Mouse (Mus musculus) megakaryocyte-erythroid progenitor cell, adult 5-6 weeks (primary cell): Measurements from ENCODE around the gene Ppih. TPM values are rescaled to one million over a fixed set of nuclear protein-coding genes. Genes with fewer than 3 reads are reported as not detected.

Experiments used
- total RNA-seq, 2 experiments: library from RNA; stranded (forward) in 1 of 2; stranded (reverse) in 1 of 2; fragments of 200-1000, 215-1000 nt in 1 of 2; fragments of >200 nt in 1 of 2; fragmentation: Nextera tagmentation in 1 of 2; gene quantifications; 2 replicates each; pipeline ENCODE4 v1.2.3; 2014 to 2017

Ppih gene
- total RNA-seq, 2 experiments from 2014 or later = 164 TPM

Other genes with a start within 250 kb of the Ppih start
- gene Slc2a1, start 211.8 kb downstream of the Ppih start, total RNA-seq (2014; fragmentation: Nextera tagmentation) = 0.98 and 2.6 TPM in 2 replicates
- gene Slc2a1, start 211.8 kb downstream of the Ppih start, total RNA-seq (2017) = 2.1 and 5.0 TPM in 2 replicates
- 44.4 and 47.3 TPM in 2 replicates for gene Zfp691, start 146.4 kb downstream of the Ppih start, total RNA-seq (2014; fragmentation: Nextera tagmentation)
- 6.5 and 8.1 TPM in 2 replicates for gene Zfp691, start 146.4 kb downstream of the Ppih start, total RNA-seq (2017)
- gene Ermap, start 130.5 kb downstream of the Ppih start, total RNA-seq (2014; fragmentation: Nextera tagmentation) = 505 and 531 TPM in 2 replicates
- gene Ermap, start 130.5 kb downstream of the Ppih start, total RNA-seq (2017) = 220 and 292 TPM in 2 replicates
- gene Svbp, start 125.2 kb downstream of the Ppih start, total RNA-seq (2014; fragmentation: Nextera tagmentation) = 107 and 124 TPM in 2 replicates
- gene Svbp, start 125.2 kb downstream of the Ppih start, total RNA-seq (2017) = 47.7 and 52.9 TPM in 2 replicates
- not detected in 2 replicates for gene Tmem269, start 102.3 kb downstream of the Ppih start, total RNA-seq (2014; fragmentation: Nextera tagmentation)
- gene Tmem269, start 102.3 kb downstream of the Ppih start, total RNA-seq (2017) = not detected in 2 replicates
- gene AU022252, start 87.8 kb downstream of the Ppih start, total RNA-seq (2014; fragmentation: Nextera tagmentation) = 9.7 and 17.1 TPM in 2 replicates
- 6.2 and 18.2 TPM in 2 replicates for gene AU022252, start 87.8 kb downstream of the Ppih start, total RNA-seq (2017)
- gene P3h1, start 87.6 kb downstream of the Ppih start, total RNA-seq (2014; fragmentation: Nextera tagmentation) = 9.5 and 14.0 TPM in 2 replicates
- gene P3h1, start 87.6 kb downstream of the Ppih start, total RNA-seq (2017) = 11.0 and 12.8 TPM in 2 replicates
- not detected in 2 replicates for gene Cldn19, start 65.1 kb downstream of the Ppih start, total RNA-seq (2014; fragmentation: Nextera tagmentation)
- not detected in 2 replicates for gene Cldn19, start 65.1 kb downstream of the Ppih start, total RNA-seq (2017)
- 1,098 and 1,257 TPM in 2 replicates for gene Ybx1, start 25.9 kb downstream of the Ppih start, total RNA-seq (2014; fragmentation: Nextera tagmentation)
- gene Ybx1, start 25.9 kb downstream of the Ppih start, total RNA-seq (2017) = 1,610 and 1,654 TPM in 2 replicates
- gene Ccdc30, start 95.0 kb upstream of the Ppih start, total RNA-seq (2014; fragmentation: Nextera tagmentation) = 0.27 TPM in 1 of 2 replicates, not detected in the other
- 0.50 and 2.9 TPM in 2 replicates for gene Ccdc30, start 95.0 kb upstream of the Ppih start, total RNA-seq (2017)
- gene Ppcs, start 101.9 kb upstream of the Ppih start, total RNA-seq (2014; fragmentation: Nextera tagmentation) = 6.3 and 13.0 TPM in 2 replicates
- 3.8 and 4.8 TPM in 2 replicates for gene Ppcs, start 101.9 kb upstream of the Ppih start, total RNA-seq (2017)
- gene Zmynd12, start 102.3 kb upstream of the Ppih start, total RNA-seq (2014; fragmentation: Nextera tagmentation) = not detected in 2 replicates
- gene Zmynd12, start 102.3 kb upstream of the Ppih start, total RNA-seq (2017) = not detected in 2 replicates
- not detected in 2 replicates for gene Rimkla, start 172.1 kb upstream of the Ppih start, total RNA-seq (2014; fragmentation: Nextera tagmentation)
- not detected in 2 replicates for gene Rimkla, start 172.1 kb upstream of the Ppih start, total RNA-seq (2017)
- gene Foxj3, start 216.5 kb upstream of the Ppih start, total RNA-seq (2014; fragmentation: Nextera tagmentation) = 31.1 and 58.3 TPM in 2 replicates
- gene Foxj3, start 216.5 kb upstream of the Ppih start, total RNA-seq (2017) = 22.8 and 33.9 TPM in 2 replicates
- gene Frg2f1, start 219.0 kb upstream of the Ppih start, total RNA-seq (2014; fragmentation: Nextera tagmentation) = 1.5 TPM in 1 of 2 replicates, not detected in the other
- gene Frg2f1, start 219.0 kb upstream of the Ppih start, total RNA-seq (2017) = 0.28 and 1.7 TPM in 2 replicates